24 mouse cellular contexts compared by ENCODE assay signal in genomic region chr14:119849338-119849737, GRCm38 (mm10).
DNase-seq lines count a peak whose midpoint lies in the region; ATAC-seq and TF ChIP-seq lines count a peak whose summit lies in the region.
"Had no signal": no experiment of that assay in that cellular context is flagged by ENCODE, and none has a peak within 500 bp of the region (broad histone marks: within the 10 kb centered on the region; RNA-seq: fewer than 3 reads in every experiment).

No protein-coding gene starts in this region.

- H3K9me3 ChIP-seq in MEL (replicated peaks; ENCODE audit: insufficient read depth, low read length): no peaks in the 10 kb centered on the region
- H3K9me3 ChIP-seq in hindbrain, embryonic 13.5 days: no peaks in the 10 kb centered on the region
- H3K9me3 ChIP-seq: embryonic facial prominence, embryonic 13.5 days; embryonic facial prominence, embryonic 15.5 days; forebrain, embryonic 10.5 days; forebrain, embryonic 12.5 days had no signal

- peaks cover 5 to 12% of the 10 kb centered on the region in 2 experiments; a peak in 3 of 4 replicates for H3K4me1 ChIP-seq in MEL (ENCODE audit: control insufficient read depth in 1 of 2, insufficient read depth in 2 of 2, low read length in 2 of 2)
- H3K4me1 ChIP-seq in hindbrain, embryonic 13.5 days (replicated peaks): peaks cover 15% of the 10 kb centered on the region

- H3K27me3 ChIP-seq in MEL (ENCODE audit: control insufficient read depth in 1 of 2, insufficient read depth in 2 of 2, low read length in 2 of 2): no peaks in the 10 kb centered on the region
- peaks cover 6% of the 10 kb centered on the region; the same call in 1 of the 2 replicates for H3K27me3 ChIP-seq in hindbrain, embryonic 13.5 days
- H3K27me3 ChIP-seq: embryonic facial prominence, embryonic 13.5 days; embryonic facial prominence, embryonic 15.5 days; forebrain, embryonic 12.5 days had no signal

- TF ChIP-seq POLR2A in MEL (IDR thresholded peaks at IDR 0.05; ENCODE audit: control insufficient read depth in 1 of 2, insufficient read depth in 1 of 2, low read depth in 1 of 2, low read length in 2 of 2, poor library complexity in 1 of 2): no peak

- no peak overlapping the region for H3K4me2 ChIP-seq in hindbrain, embryonic 13.5 days
- H3K4me2 ChIP-seq: embryonic facial prominence, embryonic 13.5 days; embryonic facial prominence, embryonic 15.5 days; forebrain, embryonic 12.5 days had no signal

- DNase-seq in MEL (ENCODE audit: low read depth, low spot score): peak; percentile 13
- DNase-seq in left cerebral cortex, adult 2 months (ENCODE audit: extremely low spot score in 1 of 2, low spot score in 2 of 2): no peak
- no peak for DNase-seq in ovary, adult 18-20 months (ENCODE audit: low spot score)
- DNase-seq: adrenal gland, adult 8-10 months; adrenal gland, postnatal 14 days; adrenal gland, postnatal 36 days; cerebellum, adult 11-12 months; cerebellum, adult 2 months; cerebellum, adult 9-10 months; cerebellum, postnatal 10 days; cerebellum, postnatal 25 days; embryo, embryonic 11 days had no signal

- H3K79me2 ChIP-seq in MEL (ENCODE audit: control insufficient read depth, insufficient read depth, low read length, poor library complexity): no peaks in the 10 kb centered on the region

- peak overlapping the region; percentile 57 for H3K27ac ChIP-seq in MEL (ENCODE audit: control insufficient read depth, low read depth, low read length)
- H3K27ac ChIP-seq in left cerebral cortex, adult 2 months: no peak overlapping the region
- H3K27ac ChIP-seq in hindbrain, embryonic 13.5 days: no peak overlapping the region
- H3K27ac ChIP-seq: embryonic facial prominence, embryonic 13.5 days; embryonic facial prominence, embryonic 15.5 days; forebrain, embryonic 10.5 days; forebrain, embryonic 12.5 days had no signal

- TF ChIP-seq CTCF in MEL (IDR thresholded peaks at IDR 0.05 in 2 of 3, conservative IDR thresholded peaks at IDR 0.05 in 1 of 3; ENCODE audit: control insufficient read depth in 1 of 3, insufficient read depth in 1 of 3, low read depth in 2 of 3, low read length in 3 of 3, poor library complexity in 1 of 3, severe bottlenecking in 1 of 3): no peak
- TF ChIP-seq CTCF in left cerebral cortex, adult 2 months (IDR thresholded peaks at IDR 0.05): no peak

- no peak overlapping the region for H3K9ac ChIP-seq in MEL (ENCODE audit: control insufficient read depth, low read depth, low read length, poor library complexity, severe bottlenecking)
- H3K9ac ChIP-seq in hindbrain, embryonic 13.5 days: no peak overlapping the region
- H3K9ac ChIP-seq: embryonic facial prominence, embryonic 13.5 days; embryonic facial prominence, embryonic 15.5 days; forebrain, embryonic 12.5 days had no signal

- intact Hi-C loops in left cerebral cortex, adult 2 months (cut with DNase I): no loop called here

- no peak overlapping the region for H3K4me3 ChIP-seq in MEL (ENCODE audit: control insufficient read depth in 1 of 2, insufficient read depth in 1 of 2, low read depth in 2 of 2, low read length in 2 of 2)
- H3K4me3 ChIP-seq in left cerebral cortex, adult 2 months: no peak overlapping the region
- H3K4me3 ChIP-seq in hindbrain, embryonic 13.5 days: no peak overlapping the region
- H3K4me3 ChIP-seq: embryonic facial prominence, embryonic 13.5 days; embryonic facial prominence, embryonic 15.5 days; erythroblast, embryonic 14.5 days; forebrain, embryonic 10.5 days; forebrain, embryonic 12.5 days had no signal

- WGBS in hindbrain, embryonic 13.5 days: 89% methylated on average over 7 of the region's 7 CpGs

- peak; percentile 71 for ATAC-seq in common myeloid progenitor, adult 5-6 weeks (replicated peaks; ENCODE audit: low read depth, poor library complexity, severe bottlenecking)
- peak; percentile 79 for ATAC-seq in megakaryocyte, adult 5-6 weeks (ENCODE audit: poor library complexity, severe bottlenecking)
- no peak for ATAC-seq in hindbrain, embryonic 13.5 days (ENCODE audit: low FRiP score)
- ATAC-seq: activated CD4-positive, CD25-positive, alpha-beta regulatory T cell, adult 4 months; forebrain, embryonic 14.5 days; forebrain, embryonic 16.5 days; Patski had no signal

- TF ChIP-seq EP300 in MEL (IDR thresholded peaks at IDR 0.05; ENCODE audit: low read depth in 1 of 2, low read length in 2 of 2): no peak

- TF ChIP-seq RAD21 in MEL (IDR thresholded peaks at IDR 0.05; ENCODE audit: low read depth, low read length): no peak

- peaks cover 0 to 13% of the 10 kb centered on the region in 2 experiments; a peak in 2 of 4 replicates for H3K36me3 ChIP-seq in MEL (ENCODE audit: control insufficient read depth in 1 of 2, insufficient read depth in 2 of 2, low read length in 2 of 2)
- no peaks in the 10 kb centered on the region for H3K36me3 ChIP-seq in hindbrain, embryonic 13.5 days
- H3K36me3 ChIP-seq: embryonic facial prominence, embryonic 13.5 days; embryonic facial prominence, embryonic 15.5 days; forebrain, embryonic 10.5 days; forebrain, embryonic 12.5 days had no signal

TF ChIP-seq in MEL, 35 proteins besides CTCF, POLR2A, EP300 and RAD21:
- no peak for TF ChIP-seq MYC (IDR thresholded peaks at IDR 0.05; ENCODE audit: low read depth, low read length)
- no peak for TF ChIP-seq ETS1 (IDR thresholded peaks at IDR 0.05; ENCODE audit: low read depth, low read length)
- no peak for TF ChIP-seq ZC3H11A (IDR thresholded peaks at IDR 0.05; ENCODE audit: low read depth, low read length)
- no peak for TF ChIP-seq USF1 (IDR thresholded peaks at IDR 0.05; ENCODE audit: low read depth, low read length)
- TF ChIP-seq POLR2AphosphoS5 (IDR thresholded peaks at IDR 0.05; ENCODE audit: borderline replicate concordance, low read depth, low read length): no peak
- no peak for TF ChIP-seq HCFC1 (IDR thresholded peaks at IDR 0.05; ENCODE audit: low read depth, low read length)
- no peak for TF ChIP-seq MAX (IDR thresholded peaks at IDR 0.05; ENCODE audit: low read length)
- TF ChIP-seq POLR2AphosphoS2 (IDR thresholded peaks at IDR 0.05; ENCODE audit: low read length): no peak
- TF ChIP-seq JUND (IDR thresholded peaks at IDR 0.05; ENCODE audit: low read depth, low read length): no peak
- TF ChIP-seq TAL1 (IDR thresholded peaks at IDR 0.05; ENCODE audit: low read length): no peak
- TF ChIP-seq NELFE (IDR thresholded peaks at IDR 0.05; ENCODE audit: low read depth, low read length): no peak
- TF ChIP-seq CHD1 (IDR thresholded peaks at IDR 0.05; ENCODE audit: low read depth, low read length): no peak
- TF ChIP-seq MYB (IDR thresholded peaks at IDR 0.05; ENCODE audit: low read depth, low read length): no peak
- TF ChIP-seq ZKSCAN1 (IDR thresholded peaks at IDR 0.05; ENCODE audit: low read depth, low read length): no peak
